Mouse (Mus musculus) olfactory bulb, adult 2 months (tissue): ENCODE results near the gene Tymp.

Source experiments
- CTCF ChIP-seq: fragments of 200-500 bp; IDR thresholded peaks from 2 replicates; pipeline ENCODE4 v1.5.1; 2012; ENCODE audit warnings: low read depth, mild to moderate bottlenecking, low read length, moderate library complexity; ENCODE audit not compliant: insufficient read depth
- POLR2A ChIP-seq: fragments of 200-500 bp; IDR thresholded peaks from 2 replicates; pipeline ENCODE4 v1.6.1; 2012; ENCODE audit warnings: mild to moderate bottlenecking, low read depth, low read length, moderate library complexity; ENCODE audit not compliant: insufficient read depth

- TF ChIP-seq CTCF (no peak), POLR2A (no peak)
Measured at GRCm38 (mm10) chr15:89421938-89422337, 45.1 kb upstream of the Tymp start.
